Mouse (Mus musculus): ENCODE data around the gene Syt13.
A peak's percentile ranks its signal among the peaks of the same experiment; 100 is the strongest.

Gene Syt13

GRCm38 (mm10) chr2:92924677-92925259, 9.9 kb downstream of the Syt13 start:
- no peak for DNase-seq (ENCODE audit: extremely low spot score, low spot score)

GRCm38 (mm10) chr2:92929696-92930095, 14.8 kb downstream of the Syt13 start:
- DNase-seq (ENCODE audit: extremely low spot score, low spot score), result no peak

- no peak for DNase-seq (ENCODE audit: extremely low spot score, low spot score)
Measured at GRCm38 (mm10) chr2:92931061-92931460, 16.2 kb downstream of the Syt13 start.

- no peak for DNase-seq (ENCODE audit: extremely low spot score, low spot score)
Measured at GRCm38 (mm10) chr2:92933379-92933778, 18.5 kb downstream of the Syt13 start.

GRCm38 (mm10) chr2:92934312-92934982, 19.5 kb downstream of the Syt13 start:
- DNase-seq (ENCODE audit: extremely low spot score, low spot score), result no peak

- no peak for DNase-seq (ENCODE audit: extremely low spot score, low spot score)
Measured at GRCm38 (mm10) chr2:92935483-92935882, 20.6 kb downstream of the Syt13 start.

GRCm38 (mm10) chr2:92938063-92938462, 23.2 kb downstream of the Syt13 start:
- DNase-seq (ENCODE audit: extremely low spot score, low spot score), result no peak

- DNase-seq (ENCODE audit: extremely low spot score, low spot score), result no peak
Measured at GRCm38 (mm10) chr2:92938827-92939226, 23.9 kb downstream of the Syt13 start.

GRCm38 (mm10) chr2:92940963-92941362, 26.1 kb downstream of the Syt13 start:
- no peak for DNase-seq (ENCODE audit: extremely low spot score, low spot score)

GRCm38 (mm10) chr2:92941463-92941862, 26.6 kb downstream of the Syt13 start:
- no peak for DNase-seq (ENCODE audit: extremely low spot score, low spot score)

GRCm38 (mm10) chr2:92943406-92943805, 28.5 kb downstream of the Syt13 start:
- DNase-seq (ENCODE audit: extremely low spot score, low spot score), result no peak

GRCm38 (mm10) chr2:92944356-92944755, 29.5 kb downstream of the Syt13 start:
- no peak for DNase-seq (ENCODE audit: extremely low spot score, low spot score)

- DNase-seq (ENCODE audit: extremely low spot score, low spot score), result no peak
Measured at GRCm38 (mm10) chr2:92945125-92945746, 30.3 kb downstream of the Syt13 start.

GRCm38 (mm10) chr2:92945824-92946598, 31.1 kb downstream of the Syt13 start:
- no peak for DNase-seq (ENCODE audit: extremely low spot score, low spot score)

GRCm38 (mm10) chr2:92947981-92948698, 33.2 kb downstream of the Syt13 start:
- peak; percentile 68 for DNase-seq (ENCODE audit: extremely low spot score, low spot score)

- peak; percentile 34 for DNase-seq (ENCODE audit: extremely low spot score, low spot score)
Measured at GRCm38 (mm10) chr2:92948699-92949300, 33.9 kb downstream of the Syt13 start.

GRCm38 (mm10) chr2:92949518-92949917, 34.6 kb downstream of the Syt13 start:
- no peak for DNase-seq (ENCODE audit: extremely low spot score, low spot score)

GRCm38 (mm10) chr2:92953450-92953849, 38.6 kb downstream of the Syt13 start:
- no peak for DNase-seq (ENCODE audit: extremely low spot score, low spot score)

- DNase-seq (ENCODE audit: extremely low spot score, low spot score), result peak; percentile 73
Measured at GRCm38 (mm10) chr2:92954404-92955114, 39.7 kb downstream of the Syt13 start.

GRCm38 (mm10) chr2:92956943-92957342, 42.0 kb downstream of the Syt13 start:
- no peak for DNase-seq (ENCODE audit: extremely low spot score, low spot score)
